Mouse (Mus musculus) cerebral cortex, adult 2 months (tissue): ENCODE results near the gene C2cd5.

Experiments
- WGBS: fragments of 180-500 bp; shearing (Covaris S2); methylation state at CpG from one replicate; pipeline ENCODE4 v1.1.7; 2018; 5-methylcytosine and 5-hydroxymethylcytosine counted together

The C2cd5 gene

GRCm38 (mm10) chr6:143099681-143100382 lies at the start of gene C2cd5:
C2cd5 (minus strand) TSS chr6:143100141.
- WGBS = under 1% methylated on average over 68 of the region's 75 CpGs

DNA sequence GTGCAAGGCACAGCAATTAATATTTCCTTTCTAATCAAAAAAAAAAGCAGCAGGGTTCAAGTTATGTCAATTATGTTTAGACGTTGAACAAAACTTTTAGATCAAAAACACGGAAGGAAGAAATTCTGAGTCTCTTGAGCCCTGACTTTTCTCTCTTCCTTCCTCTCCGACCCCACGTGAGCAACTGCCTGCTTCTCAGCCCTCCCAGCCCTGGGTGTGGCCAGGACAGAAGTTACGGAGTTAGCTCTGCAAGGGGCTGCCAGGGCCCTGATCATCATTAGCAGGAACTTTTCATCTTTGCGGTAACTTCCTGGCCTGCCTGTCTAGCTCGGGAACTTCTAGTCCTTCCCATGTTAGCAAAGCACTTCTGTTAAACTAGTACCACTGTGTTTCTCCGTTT lies 46.8 kb upstream of the C2cd5 start:
- WGBS = 62% methylated on average over 8 of the region's 8 CpGs

GRCm38 (mm10) chr6:143145051-143145450 lies 45.1 kb upstream of the C2cd5 start:
- WGBS = 78% methylated on average over 7 of the region's 7 CpGs

DNA sequence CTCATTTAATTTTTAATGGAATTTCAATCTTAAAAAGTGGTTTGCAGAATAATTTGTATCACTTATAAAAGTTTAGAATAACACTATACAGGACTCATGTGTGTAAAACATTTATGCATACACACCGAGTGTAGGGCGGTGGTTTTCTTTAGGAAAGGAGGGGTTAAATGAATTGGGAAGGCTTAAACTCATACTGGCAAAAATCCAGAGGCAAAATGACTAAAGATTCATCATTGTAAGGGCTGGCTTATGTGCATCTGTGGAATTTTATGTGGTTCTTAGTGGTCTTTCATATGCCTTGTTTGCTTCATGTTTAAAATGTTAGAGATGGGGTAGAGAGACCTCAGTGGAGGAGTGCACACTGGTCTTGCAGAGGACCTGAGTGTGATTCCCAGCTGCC lies 44.6 kb upstream of the C2cd5 start:
- 91% methylated on average over 2 of the region's 2 CpGs for WGBS

DNA sequence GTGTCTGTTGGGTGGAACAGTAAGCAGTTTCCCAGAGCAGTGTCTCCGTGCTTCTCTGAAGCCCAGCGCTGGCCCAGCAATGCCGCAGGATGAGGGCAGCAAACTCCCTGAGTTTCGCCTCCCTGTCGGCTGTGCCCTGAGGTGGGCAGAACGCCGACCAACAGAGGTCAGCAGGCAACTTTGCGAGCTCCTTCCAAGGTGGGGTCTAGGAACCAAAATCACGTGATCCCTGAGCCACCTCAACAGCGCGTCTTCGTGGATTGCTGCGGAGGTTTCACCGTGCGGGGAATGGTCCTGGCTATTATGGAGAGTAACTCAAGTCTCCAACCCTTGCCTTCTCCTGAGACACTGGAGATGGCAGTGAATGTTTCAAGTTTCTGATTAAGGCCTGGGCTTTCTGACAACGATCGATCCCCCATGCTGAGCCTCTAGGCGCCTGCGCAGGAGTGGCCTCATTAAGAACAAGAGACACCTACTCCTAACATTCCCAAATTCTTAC lies 43.9 kb upstream of the C2cd5 start:
- 26% methylated on average over 19 of the region's 19 CpGs for WGBS

DNA sequence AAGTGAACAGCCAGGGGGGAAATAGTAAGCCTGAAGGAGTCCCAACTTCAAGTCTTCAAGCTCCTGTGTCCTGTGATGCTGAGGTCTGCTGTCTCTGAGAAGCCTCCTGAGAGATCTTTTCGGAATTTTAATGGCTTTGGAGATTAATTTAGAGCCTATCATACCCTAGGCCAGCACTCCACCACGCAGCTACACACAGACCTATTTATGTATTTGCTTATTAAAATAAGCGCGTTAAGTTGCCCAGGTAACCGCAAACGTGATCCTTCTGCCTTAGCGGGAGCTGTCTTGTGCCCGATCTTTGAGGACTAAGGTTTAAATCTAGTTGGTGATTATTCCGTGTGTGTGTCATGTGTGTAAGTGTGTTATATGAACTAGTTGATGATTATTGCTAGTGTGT lies 43.4 kb upstream of the C2cd5 start:
- 68% methylated on average over 9 of the region's 9 CpGs for WGBS

GRCm38 (mm10) chr6:143142861-143143260 lies 42.9 kb upstream of the C2cd5 start:
- 97% methylated on average over 4 of the region's 4 CpGs for WGBS

GRCm38 (mm10) chr6:143141624-143142592 lies 42.0 kb upstream of the C2cd5 start:
- 86% methylated on average over 10 of the region's 10 CpGs for WGBS

- 94% methylated on average over 9 of the region's 9 CpGs for WGBS
Observed at GRCm38 (mm10) chr6:143140884-143141283, 40.9 kb upstream of the C2cd5 start.

DNA sequence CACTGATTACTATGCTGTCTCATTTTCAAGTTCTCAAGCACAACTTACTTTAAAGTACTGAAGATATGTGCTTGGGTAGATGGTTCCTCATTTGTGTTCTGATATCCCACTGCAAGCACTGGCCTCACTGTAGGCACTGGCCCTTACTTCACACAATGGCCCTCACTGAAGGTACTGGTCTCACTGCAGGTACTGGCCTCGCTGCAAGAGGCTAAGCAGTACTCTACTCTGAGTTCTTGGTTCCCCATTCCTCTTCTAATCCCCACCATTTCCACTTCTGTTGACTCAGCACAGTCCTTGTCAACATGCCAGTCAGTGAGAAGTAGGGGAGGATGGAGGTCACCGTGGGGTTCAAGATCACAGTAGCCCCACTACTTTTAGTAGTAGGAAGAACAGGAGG lies 39.5 kb upstream of the C2cd5 start:
- 87% methylated on average over 2 of the region's 2 CpGs for WGBS

DNA sequence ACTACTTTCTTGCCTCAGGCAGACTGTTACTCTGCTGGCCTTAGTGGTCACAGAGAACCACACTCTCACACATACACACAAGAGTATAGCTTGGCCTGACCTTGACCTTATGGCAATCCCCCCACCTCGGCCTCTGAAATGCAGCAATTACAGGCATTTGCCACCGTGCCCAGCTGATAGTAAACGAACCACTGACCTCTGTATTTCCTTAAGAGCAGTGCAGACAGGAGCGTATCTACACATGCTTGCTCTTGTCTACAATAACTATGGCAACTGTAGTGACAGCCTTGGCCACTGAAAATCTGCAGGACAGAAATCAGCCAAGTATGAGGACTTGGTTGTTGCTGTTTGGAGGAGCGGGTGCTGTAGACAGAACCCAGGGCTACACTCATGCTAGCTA lies 37.4 kb upstream of the C2cd5 start:
- 86% methylated on average over 5 of the region's 5 CpGs for WGBS

- WGBS = 97% methylated on average over 7 of the region's 7 CpGs
Observed at GRCm38 (mm10) chr6:143136688-143137087, 36.7 kb upstream of the C2cd5 start.

GRCm38 (mm10) chr6:143135097-143135496 lies 35.2 kb upstream of the C2cd5 start:
- 88% methylated on average over 13 of the region's 13 CpGs for WGBS

DNA sequence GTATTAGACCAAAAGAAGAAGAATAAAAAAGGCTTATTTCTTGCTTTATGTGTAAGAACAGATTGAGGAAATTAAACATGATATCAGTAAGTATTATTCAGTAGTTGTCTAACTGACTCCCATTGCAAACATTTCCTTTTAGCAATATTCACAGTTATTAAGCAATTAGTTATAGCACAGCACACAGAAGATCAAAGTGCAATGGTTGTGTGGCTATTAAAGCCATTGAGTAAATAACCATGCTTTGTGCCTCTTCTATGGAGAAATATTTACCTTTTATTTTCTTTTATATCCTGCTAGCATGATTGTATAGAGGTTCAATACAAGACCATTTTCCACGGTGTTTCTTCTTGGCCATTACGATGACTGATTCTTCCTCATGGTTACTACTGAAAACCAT lies 33.2 kb upstream of the C2cd5 start:
- WGBS = 94% methylated on average over 2 of the region's 2 CpGs

- WGBS = 75% methylated on average over 6 of the region's 6 CpGs
Observed at GRCm38 (mm10) chr6:143131895-143132652, 32.1 kb upstream of the C2cd5 start.

- WGBS = 87% methylated on average over 4 of the region's 4 CpGs
Observed at GRCm38 (mm10) chr6:143130411-143130810, 30.5 kb upstream of the C2cd5 start.

DNA sequence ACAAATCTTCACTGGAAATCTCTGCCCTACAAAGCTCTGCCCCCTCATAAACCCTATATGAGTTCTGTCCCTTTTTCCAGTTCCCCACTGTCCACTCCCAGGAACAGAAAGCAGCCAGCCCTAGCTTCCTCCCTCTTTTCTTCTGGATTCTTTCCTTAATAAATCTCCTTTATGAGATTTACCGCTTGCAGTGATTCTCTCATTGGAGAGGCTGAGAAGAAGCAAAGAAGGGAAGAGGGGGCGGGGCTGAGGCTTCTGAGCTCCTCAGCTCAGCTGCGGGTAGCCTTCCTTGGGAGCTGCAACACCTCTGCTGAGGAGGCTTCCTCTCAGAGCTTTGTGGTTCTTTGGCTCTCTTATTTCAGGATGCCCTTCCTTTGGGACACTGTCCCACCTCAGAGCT lies 30.0 kb upstream of the C2cd5 start:
- 75% methylated on average over 3 of the region's 3 CpGs for WGBS

GRCm38 (mm10) chr6:143129466-143129865 lies 29.5 kb upstream of the C2cd5 start:
- WGBS = 93% methylated on average over 7 of the region's 7 CpGs

DNA sequence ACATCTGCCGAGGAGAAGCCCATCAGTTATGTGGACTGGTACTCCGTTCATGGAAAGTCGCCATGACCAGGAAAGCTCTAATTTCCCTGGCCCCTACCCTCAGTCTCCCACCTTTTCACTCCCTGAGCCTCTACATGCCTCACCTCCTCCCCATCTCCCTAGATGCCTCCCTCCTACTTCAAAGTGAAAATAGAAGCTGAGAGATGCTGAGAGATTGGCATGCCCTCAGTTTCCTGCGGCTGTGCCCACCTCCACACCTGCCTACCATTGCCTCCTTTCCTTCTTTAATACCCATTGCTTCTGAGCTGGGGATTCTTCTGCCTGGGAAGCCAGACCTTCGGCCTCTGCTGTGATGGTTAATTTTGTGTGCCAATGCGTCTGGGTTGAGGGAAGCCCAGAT lies 19.4 kb upstream of the C2cd5 start:
- WGBS = 67% methylated on average over 6 of the region's 6 CpGs

DNA sequence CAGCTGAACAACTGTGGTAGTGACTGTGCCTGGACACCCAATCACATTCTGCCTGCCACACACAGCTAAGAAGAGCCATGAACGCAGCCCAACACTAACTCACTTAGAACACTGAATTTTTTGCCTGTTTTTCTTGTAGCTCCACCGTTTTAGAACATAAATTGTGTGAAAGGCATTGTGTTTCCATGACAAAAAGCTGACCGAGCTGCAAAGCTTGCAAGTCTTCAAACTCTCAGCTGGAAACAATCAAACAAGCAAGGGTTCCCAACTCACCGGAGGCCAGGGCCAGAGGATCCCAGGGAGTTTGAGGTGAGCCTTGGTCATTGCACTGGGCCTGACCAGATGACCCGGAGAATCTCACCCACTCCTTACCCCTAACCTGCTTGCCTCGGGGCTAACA lies 16.8 kb upstream of the C2cd5 start:
- 54% methylated on average over 6 of the region's 6 CpGs for WGBS

- 81% methylated on average over 5 of the region's 5 CpGs for WGBS
Observed at GRCm38 (mm10) chr6:143115505-143115904, 15.6 kb upstream of the C2cd5 start.

DNA sequence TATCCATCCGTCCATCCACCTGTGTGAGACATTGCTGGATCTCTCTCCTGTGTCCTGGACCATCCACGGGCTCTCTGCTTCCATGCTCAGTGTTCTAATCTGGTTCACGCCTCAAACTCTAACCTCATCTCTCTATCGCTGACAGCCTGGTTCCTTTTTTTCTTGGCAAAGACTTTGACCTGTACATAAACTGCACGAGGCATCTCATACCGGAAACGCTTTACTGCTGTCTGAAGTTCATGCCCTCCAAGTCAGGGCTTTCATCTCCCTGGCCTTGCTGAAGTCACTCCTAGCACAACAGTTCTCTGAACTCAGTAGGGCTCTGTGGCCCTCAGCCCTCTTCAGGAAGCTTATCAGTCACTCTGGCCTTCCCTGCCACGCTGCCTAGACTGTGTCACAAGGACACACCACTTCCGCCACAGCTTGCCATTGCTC lies 15.1 kb upstream of the C2cd5 start:
- WGBS = 73% methylated on average over 9 of the region's 9 CpGs
